Mouse (Mus musculus) neutrophil, adult 5-6 weeks (primary cell): ENCODE data around the gene Zdhhc6. TPM values are rescaled to one million over a fixed set of nuclear protein-coding genes. Genes with fewer than 3 reads are reported as not detected.

Source experiments
- ATAC-seq: fragments of 151-379, 151-347 bp; 2 replicates; pipeline ENCODE4 v1.8.0; 2017; ENCODE audit warnings: mild to moderate bottlenecking, moderate TSS enrichment; ENCODE audit not compliant: insufficient number of reproducible peaks, poor library complexity, low FRiP score, severe bottlenecking; ENCODE audit errors: extremely low read depth
- total RNA-seq: library from RNA; stranded (forward); fragments of 200-1000 nt; gene quantifications from 2 replicates; pipeline ENCODE4 v1.2.3, GENCODE M21; 2017

Zdhhc6 gene
- total RNA-seq, 1 experiment from 2014 or later: 45.9 TPM

DNA sequence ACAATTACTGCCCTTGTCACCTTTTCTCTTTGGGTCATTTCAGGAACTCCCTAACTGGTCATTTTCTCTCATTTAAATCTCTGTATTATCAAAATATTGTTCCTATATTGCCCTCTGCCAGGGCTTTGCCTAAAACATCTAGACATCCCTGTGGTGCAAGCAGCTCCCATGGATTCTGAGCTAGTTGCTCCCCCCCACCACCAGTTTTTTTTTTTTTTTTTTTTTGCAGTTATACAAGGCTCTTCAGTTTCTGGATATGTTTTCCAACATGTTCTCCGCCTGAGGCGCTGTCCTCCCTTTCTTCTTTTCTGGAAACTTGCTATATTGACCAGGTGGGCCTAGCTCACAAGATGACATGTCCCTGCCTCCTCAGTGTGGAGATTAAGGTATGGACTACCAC lies 2.2 kb downstream of the Zdhhc6 start:
- ATAC-seq: no peak

DNA sequence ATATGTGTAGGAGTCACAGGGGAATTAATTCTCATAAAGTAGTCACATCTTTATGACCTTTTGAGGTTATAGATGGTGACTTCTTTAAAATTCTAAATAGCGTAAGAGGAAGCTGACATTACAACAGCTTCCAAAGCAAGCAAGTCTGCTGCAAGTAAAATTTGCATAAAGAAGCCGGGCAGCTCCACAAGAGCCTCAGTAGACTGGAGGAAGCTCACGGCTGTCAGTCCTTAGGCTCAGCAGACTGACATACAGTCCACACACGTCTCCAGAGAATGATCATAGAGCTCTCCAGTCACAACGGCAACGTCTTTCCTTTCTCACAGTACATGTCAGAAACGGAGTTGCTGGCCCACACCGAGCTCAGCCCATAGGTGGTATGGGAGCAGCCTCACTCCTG lies 4.0 kb downstream of the Zdhhc6 start:
- ATAC-seq: no peak

DNA sequence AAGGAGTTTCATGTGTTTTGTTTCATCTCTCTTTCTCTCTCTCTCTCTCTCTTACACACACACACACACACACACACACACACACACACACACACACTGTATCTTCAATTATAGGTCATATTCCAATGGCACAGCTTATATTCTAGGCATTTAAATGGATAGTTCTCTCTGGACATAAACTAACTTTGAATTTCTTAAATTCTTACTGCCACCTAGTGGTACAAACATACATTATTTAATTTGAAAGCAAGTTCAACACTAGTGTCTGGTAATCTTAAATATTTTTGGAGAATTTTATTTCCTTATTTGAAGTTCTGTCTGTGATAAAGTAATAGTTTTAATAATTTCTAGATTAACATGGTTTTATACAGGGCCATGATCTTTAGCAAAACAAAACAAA lies 10.8 kb downstream of the Zdhhc6 start:
- no peak for ATAC-seq

DNA sequence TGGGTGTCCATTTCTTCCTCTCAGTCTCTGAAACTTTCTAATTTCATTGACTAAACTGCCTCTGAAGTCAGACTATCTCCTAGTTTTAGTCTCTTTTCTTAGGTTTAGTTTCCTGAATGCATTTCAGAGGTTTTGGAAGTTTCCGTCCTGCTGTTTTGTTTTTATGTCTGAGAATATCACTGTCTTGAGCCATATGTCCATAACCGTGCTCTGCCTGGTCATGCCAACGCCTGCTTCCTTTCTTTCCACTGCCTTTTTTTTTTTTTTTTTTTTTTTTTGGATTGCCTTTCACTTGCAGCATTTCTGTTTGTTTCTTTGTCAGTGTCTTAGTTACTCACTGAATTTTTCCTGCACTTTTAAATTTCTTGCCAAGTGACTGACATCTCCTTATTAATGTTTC lies 15.3 kb downstream of the Zdhhc6 start:
- ATAC-seq: no peak

DNA sequence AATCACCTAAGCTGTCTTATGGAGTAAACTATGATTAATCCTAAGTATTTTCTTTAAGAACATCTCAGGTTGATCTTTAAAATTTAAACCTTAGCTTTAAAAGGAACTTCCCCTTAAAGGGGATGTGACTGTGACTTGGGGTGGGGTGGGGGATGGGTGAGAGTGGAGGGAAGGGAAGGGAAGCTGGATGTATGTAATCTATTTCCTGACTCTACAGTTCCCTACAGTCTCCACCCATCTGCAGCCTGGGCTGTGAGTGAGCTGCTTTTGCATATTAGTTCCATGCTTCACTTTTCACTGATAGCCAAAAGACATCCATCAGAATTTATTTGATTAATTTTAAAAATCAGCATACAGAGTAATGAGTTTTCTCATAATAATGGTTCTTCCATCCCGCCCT lies 16.5 kb downstream of the Zdhhc6 start:
- no peak for ATAC-seq

DNA sequence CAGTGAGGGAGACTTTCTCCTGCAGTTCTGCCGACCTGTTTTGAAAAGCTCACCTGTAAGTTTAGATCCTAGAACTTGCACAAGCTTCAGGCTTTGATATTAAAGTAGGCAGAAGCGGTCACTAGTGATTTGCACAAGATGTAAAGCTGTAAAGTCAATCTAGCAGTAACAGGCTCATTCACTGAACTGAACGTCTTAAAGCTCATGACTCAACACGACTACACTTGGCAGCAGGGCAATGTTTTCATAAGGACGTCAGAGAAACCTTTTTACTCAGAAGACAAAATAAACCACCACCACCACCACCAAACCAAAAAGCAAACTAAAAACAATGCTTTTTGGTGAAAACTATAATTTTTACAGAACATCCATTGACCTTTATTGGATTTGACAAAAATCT lies 17.9 kb downstream of the Zdhhc6 start:
- no peak for ATAC-seq

DNA sequence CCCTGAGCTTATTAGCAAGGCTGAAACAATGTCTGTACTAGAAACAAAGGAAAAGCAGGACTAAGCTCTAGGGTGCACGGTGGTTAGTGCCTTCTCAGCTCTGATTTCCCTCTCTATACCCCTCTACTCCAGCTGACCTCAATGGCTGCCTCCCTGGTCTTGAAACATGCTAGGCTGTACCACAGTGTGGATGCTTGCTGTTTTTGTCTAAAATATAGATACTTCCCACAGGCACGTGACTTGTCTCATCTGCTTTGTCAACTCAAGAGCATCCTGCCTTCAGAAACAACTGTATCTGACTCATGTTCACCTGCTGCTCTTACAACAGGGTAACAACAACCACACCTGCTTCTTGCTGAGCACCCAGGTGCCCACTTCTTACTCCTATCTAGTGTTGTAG lies 18.3 kb downstream of the Zdhhc6 start:
- no peak for ATAC-seq

DNA sequence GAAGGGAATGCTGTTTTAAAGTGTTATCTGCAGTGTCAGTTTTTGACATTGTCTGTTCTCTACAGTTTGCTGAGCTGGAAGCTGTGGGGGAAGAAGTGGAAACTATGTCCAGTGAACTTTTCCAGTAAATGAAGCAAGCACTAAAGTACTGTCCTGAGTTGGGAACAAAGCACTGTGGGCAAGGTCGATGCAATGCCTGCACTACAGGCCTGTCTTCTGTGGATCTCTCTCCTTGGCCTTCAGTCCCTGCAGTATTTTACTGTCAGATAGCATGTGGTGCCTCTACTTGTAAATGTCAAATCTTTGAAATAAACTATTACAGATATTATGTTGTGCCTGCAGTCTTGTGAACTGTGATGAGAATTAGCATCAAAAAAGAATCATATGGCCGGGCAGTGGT lies 19.5 kb downstream of the Zdhhc6 start:
- ATAC-seq: no peak

DNA sequence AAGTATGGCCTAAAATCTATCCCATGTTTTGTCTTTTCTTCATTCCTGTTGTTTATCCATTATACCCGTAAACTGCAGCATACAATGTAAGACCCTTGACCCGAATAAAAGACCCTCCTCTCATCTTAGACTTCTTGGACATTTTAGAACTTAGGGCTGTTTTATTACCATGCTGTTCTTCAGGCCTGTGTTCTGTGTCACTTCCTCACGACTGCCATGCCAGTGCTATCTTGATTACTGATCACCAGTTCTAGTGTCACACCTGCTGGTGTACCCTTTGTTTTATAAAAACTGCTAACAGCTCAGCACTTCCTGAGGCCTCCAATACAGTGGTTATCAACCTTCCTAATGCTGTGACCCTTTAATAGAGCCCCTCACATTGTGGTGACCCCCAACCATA lies 20.3 kb downstream of the Zdhhc6 start:
- no peak for ATAC-seq

DNA sequence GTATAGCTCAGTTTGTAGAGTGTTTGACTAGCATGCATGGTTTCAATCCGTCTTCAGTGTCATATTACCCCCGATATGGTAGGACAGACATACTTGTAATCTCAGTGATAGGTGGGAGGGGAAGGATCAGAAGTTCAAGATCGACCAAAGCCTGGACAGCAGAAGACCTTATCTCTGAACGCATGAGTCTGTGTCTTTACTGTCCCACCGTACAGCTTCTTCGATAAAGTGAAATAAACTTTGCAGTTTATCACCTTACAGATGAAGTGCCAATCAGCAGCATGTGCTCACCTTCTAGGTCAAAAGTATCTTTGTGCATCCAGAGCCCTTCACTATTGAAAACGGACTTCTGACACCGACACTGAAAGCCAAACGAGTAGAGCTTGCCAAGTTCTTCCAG lies 20.8 kb downstream of the Zdhhc6 start:
- ATAC-seq: no peak

DNA sequence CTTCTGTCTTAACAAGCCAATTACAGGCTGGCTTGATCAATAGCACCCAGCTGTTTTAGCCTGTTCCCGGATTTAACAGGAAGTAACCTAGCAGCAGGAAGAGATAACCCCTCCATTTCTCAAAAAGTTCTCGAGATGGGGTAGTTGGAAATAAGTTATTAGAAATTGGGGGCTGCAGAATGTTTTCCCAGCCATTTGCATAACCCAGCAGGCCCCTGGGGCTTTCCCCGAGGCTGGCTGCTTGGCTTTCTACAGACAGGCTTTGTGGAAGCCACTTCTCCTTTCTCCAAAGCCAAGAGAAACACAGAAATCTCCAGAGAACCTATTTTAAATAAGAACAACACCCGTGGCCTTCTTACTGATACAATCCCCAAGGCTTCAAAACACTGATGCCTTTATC lies 22.7 kb downstream of the Zdhhc6 start:
- no peak for ATAC-seq

DNA sequence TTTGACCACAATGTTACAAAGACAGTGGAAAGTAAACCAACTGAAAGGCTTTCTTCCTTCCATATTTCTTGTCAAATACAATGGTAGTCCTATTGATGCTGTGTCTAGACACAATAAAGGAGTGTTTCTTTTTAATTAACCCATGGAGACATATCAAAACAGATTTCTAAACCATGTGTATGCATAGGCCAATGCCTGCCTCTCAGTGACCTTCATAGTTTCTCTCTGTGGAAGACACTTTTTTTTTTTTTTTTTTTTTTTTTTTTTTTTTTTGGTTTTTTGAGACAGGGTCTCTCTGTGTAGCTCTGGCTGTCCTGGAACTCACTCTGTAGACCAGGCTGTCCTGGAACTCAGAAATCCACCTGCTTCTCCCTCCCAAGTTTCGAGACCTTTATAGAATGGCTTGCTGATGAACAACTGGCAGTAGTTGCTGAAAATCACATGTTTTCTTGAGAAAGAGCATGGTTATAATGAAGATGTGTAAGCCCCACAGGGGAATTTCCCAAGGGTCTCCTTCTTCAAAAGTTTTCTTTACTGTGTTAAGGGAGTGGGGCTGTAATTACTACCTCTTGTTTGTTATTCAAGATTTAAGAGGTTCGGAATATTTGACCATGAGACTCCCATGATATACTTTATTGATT lies 23.5 kb downstream of the Zdhhc6 start:
- ATAC-seq: no peak

DNA sequence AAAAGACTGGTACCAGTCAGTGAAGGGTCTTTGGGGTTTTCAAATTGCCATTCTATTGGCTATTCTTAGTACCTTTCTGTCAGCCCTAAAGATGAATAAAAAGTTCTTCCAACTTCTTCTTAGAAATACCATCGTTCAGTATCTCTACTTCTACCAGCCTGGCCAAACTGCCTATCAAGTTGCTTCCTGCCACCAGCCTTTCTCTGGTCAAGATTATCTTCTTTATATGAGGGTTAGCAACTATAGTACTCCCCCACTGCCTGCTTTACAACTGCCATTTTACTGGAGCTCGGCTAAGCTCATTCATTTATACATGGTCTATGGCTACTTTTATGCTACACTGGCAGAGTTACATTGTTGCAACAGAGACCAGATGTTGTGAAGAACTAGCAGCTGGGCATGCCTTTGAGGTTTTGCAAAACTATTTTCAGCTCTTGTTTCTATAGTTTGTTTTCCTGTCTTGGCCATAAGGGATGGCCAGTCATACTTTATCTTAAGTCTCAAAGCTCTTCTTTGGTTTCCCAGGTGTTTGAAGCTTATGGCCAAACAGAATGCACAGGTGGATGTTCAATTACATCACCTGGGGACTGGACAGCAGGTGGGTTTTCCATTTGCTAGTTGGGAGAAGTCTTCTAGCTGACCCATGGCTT lies 25.1 kb downstream of the Zdhhc6 start:
- no peak for ATAC-seq

DNA sequence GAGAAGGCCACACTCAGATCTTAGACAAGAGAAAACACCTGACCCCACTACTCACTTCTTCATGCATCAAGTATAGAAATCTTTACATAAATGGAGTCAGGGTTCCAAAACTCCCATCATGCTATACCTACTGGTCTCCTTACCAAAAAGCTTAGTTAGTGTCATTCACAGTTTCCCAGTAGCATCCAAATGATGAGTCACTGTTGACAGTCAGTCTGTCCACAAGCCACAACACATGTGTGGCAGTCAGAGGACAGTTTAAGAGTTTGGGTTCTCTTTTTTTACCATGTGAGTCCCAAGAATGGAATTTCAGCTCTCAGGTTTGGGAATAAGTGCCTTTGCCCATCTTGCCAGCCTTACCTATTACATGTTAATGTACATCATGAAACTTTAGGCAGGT lies 26.9 kb downstream of the Zdhhc6 start:
- ATAC-seq: no peak

DNA sequence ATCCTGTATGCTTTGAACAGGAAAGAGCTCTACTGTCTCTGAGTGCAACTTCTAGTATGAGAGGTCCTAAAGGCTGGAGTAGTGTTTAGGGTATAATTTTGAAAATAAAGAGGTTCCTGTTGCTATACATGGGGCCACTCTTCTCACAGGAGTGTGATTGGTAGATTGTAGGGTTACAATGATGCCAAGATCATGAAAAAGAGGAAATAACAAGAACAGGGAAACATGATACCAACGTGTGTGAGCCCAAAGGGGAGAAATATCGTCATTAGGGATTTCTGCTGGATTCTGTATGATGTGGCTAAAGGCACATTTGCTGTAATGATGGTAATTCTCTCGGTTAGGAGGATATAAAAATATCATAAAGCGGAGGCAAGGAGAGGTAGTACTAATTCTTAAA lies 29.8 kb downstream of the Zdhhc6 start:
- ATAC-seq: no peak

DNA sequence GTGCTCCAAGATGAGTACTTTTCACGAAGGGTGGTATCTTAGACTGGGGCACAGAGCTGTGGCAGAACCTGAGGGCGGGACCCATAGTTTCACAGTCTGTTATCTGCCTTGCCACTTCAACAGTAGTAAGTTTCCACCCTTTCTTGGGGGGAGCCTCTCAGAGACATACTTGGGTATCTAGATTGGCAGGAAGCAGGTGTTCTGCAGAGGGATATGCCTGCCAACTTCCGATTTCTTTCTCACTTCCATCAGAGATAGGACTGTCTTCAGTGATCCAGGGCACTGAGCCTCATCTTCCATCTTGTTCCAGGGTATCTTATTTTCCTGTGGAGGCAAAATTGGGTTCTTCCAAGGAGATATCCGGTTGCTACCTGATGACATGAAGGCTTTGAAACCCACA lies 31.7 kb downstream of the Zdhhc6 start:
- ATAC-seq: no peak

DNA sequence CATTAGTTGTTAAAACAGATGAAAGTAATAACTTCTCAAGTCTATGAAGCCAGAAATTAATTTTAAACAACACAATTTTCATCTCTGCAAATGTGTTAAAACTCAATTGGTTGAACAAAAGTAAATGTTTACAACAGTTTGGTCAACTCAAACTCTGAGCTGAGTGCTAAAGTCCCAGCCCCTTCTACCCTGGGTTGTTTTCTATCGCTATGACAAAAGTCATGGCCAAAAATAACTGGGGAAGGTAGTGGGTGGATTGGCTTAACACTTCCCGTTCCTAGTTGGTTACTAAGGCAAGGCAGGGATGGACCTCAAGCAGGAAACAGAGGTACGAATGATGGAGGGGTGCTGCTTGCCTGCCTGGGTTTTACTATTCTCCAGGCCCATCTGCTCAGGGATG lies 39.1 kb downstream of the Zdhhc6 start:
- no peak for ATAC-seq

DNA sequence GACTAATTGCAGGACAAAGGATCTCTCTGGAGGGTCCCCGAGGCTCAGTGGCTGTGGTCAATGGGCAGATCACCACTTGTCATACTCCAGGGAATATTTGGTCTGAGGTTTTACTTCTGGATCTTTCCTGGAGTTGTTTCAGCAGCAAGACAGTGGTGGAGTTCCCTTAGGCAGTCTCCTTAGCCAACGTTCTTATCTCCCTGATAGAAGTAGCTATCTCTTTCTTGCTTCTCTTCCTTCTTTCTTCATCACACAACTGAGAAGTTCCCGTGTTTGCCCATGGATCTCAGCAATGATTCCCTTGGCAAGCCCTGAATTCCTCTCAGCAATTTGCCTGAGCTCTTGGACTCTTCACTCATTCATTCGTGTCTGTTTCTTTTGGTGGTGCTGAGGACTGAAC lies 39.7 kb downstream of the Zdhhc6 start:
- ATAC-seq: no peak

DNA sequence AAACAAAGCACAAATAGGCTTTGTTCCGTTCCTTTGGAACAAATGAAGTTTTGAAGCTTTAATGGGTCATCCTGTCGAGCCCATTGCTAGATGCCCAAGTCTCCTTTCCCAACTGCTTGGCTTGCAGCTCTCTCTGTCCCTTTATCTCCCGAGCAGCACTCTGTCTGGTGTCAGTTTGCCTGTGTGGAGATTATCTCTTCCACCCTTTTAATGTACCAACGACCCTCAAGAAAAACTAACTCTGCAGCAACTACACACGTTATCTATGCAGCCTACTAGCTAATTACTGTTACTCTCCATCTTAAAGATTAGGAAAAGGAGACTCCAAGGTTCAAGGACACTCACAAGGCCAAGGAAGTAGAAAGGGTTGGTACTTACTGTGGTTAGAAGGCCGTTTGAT lies 42.5 kb downstream of the Zdhhc6 start:
- ATAC-seq: no peak

DNA sequence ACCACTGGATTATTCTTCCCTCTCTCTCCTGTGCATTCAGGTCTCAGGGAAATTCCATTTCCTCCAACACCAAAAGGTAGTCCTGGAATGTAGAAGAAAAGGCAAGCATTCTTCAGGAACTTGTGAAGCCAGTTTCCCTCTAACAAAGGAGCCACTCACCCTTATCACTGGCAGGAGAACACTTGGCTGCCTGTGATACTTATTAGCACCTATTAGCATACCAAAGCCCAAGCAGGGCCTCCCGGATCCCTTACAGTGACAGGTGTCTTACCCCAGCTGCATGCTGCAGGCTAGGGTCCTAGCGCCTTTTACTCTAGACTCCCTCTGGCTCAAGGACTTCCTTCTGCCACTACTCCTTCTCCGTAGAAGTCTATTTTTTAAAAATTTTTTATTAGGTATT lies 44.4 kb downstream of the Zdhhc6 start:
- no peak for ATAC-seq

DNA sequence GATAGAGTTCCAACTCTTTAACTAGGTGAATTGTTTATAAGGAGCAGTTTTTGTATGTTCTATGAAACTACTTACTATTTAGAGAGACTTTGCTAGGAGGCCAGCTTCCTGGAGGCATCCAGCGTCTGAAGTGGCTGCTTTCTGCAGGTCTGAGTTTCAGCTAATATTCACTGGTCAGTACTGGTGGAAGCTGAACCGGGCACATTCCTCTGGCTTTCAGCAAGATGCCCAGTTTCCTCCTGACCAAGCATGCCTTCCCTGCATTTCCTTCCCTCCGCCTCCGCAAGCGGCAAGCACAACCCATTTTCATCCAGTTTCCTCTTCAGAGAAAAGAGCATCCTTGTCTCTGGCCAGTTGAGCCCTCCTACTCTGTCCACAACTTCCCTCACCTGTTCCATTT lies 46.8 kb downstream of the Zdhhc6 start:
- ATAC-seq: no peak
